1 mouse cellular context compared by ENCODE assay signal in genomic region chr16:5146367-5147036, GRCm38 (mm10).
TF ChIP-seq lines count a peak whose summit lies in the region.

No protein-coding gene starts in this region.

TF ChIP-seq in MEL, 35 proteins besides CTCF, POLR2A, EP300 and RAD21 (continued from another document):
- no peak for TF ChIP-seq HCFC1 (IDR thresholded peaks at IDR 0.05; ENCODE audit: low read depth, low read length)
